In the genomic region with DNA sequence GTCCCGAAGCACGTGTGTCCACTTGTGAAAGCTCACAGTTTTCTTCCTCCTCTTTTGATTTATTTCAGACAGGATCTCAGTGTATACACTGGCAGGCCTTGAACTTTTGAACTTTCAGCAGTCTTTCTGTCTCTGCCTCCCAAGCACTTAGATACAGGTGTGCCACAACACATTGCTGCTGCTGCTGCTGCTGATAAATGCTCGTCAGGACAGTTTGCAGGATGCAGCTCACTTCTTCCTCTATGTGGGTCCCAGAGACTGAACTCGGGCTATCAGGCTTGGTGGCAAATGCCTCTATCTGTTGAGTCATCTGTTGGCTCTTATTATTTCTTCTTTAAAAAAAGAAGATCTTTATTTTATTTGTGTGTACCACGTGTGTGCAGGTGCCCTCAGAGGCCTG, we compare ENCODE assay signal across 11 mouse cellular contexts. TPM values are rescaled to one million over a fixed set of nuclear protein-coding genes. Genes with fewer than 3 reads are reported as not detected.
DNase-seq lines count a peak whose midpoint lies in the region; TF ChIP-seq lines count a peak whose summit lies in the region.
"Had no signal": no experiment of that assay in that cellular context is flagged by ENCODE, and none has a peak within 500 bp of the region (broad histone marks: within the 10 kb centered on the region; RNA-seq: fewer than 3 reads in every experiment).

No protein-coding gene starts in this region.

- no peak for TF ChIP-seq POLR2A in MEL (IDR thresholded peaks at IDR 0.05; ENCODE audit: control insufficient read depth in 1 of 2, insufficient read depth in 1 of 2, low read depth in 1 of 2, low read length in 2 of 2, poor library complexity in 1 of 2)

- H3K9me3 ChIP-seq in heart, embryonic 10.5 days: no peaks in the 10 kb centered on the region
- H3K9me3 ChIP-seq in MEL (replicated peaks; ENCODE audit: insufficient read depth, low read length): no peaks in the 10 kb centered on the region

- peak; percentile 12 to 23; a peak in 1 of 4 replicates for TF ChIP-seq EP300 in MEL (IDR thresholded peaks at IDR 0.05; ENCODE audit: low read depth in 1 of 2, low read length in 2 of 2)

- no peak for DNase-seq in heart, embryonic 10.5 days (ENCODE audit: low spot score)
- DNase-seq in heart, adult 11 months: no peak
- DNase-seq in MEL (ENCODE audit: low read depth, low spot score): peak; percentile 64
- no peak for DNase-seq in spleen, postnatal 10 days (ENCODE audit: low spot score in 2 of 2)
- DNase-seq: B cell, adult 2 months; cerebellum, adult 11 months; cerebellum, adult 11-12 months; cerebellum, adult 18-20 months; cerebellum, adult 2 months had no signal

- peaks cover 13% of the 10 kb centered on the region for H3K36me3 ChIP-seq in heart, embryonic 10.5 days
- peaks cover 0 to 11% of the 10 kb centered on the region in 2 experiments; a peak in 2 of 4 replicates for H3K36me3 ChIP-seq in MEL (ENCODE audit: control insufficient read depth in 1 of 2, insufficient read depth in 2 of 2, low read length in 2 of 2)

- 79% methylated on average over 5 of the region's 5 CpGs for WGBS in heart, embryonic 10.5 days

- H3K9ac ChIP-seq in MEL (ENCODE audit: control insufficient read depth, low read depth, low read length, poor library complexity, severe bottlenecking): no peak overlapping the region

- H3K79me2 ChIP-seq in MEL (ENCODE audit: control insufficient read depth, insufficient read depth, low read length, poor library complexity): no peaks in the 10 kb centered on the region

- 0 out of 2 replicates have a peak overlapping the region, but pooled peaks have one; percentile 8 for H3K27ac ChIP-seq in heart, embryonic 10.5 days
- peak overlapping the region; percentile 8; the same call in 1 of the 2 replicates for H3K27ac ChIP-seq in MEL (ENCODE audit: control insufficient read depth, low read depth, low read length)

- TF ChIP-seq RAD21 in MEL (IDR thresholded peaks at IDR 0.05; ENCODE audit: low read depth, low read length): no peak

- H3K4me3 ChIP-seq in heart, embryonic 10.5 days: no peak overlapping the region
- H3K4me3 ChIP-seq in MEL (ENCODE audit: control insufficient read depth in 1 of 2, insufficient read depth in 1 of 2, low read depth in 2 of 2, low read length in 2 of 2): no peak overlapping the region

- peaks cover 20% of the 10 kb centered on the region for H3K4me1 ChIP-seq in heart, embryonic 10.5 days
- peaks cover 0 to 15% of the 10 kb centered on the region in 2 experiments for H3K4me1 ChIP-seq in MEL (ENCODE audit: control insufficient read depth in 1 of 2, insufficient read depth in 2 of 2, low read length in 2 of 2)

- H3K27me3 ChIP-seq in heart, embryonic 10.5 days (ENCODE audit: insufficient read depth, poor library complexity, severe bottlenecking): no peaks in the 10 kb centered on the region
- no peaks in the 10 kb centered on the region for H3K27me3 ChIP-seq in MEL (ENCODE audit: control insufficient read depth in 1 of 2, insufficient read depth in 2 of 2, low read length in 2 of 2)
- H3K27me3 ChIP-seq: CH12.LX, Patski had no signal

- TF ChIP-seq CTCF in MEL (IDR thresholded peaks at IDR 0.05 in 2 of 3, conservative IDR thresholded peaks at IDR 0.05 in 1 of 3; ENCODE audit: control insufficient read depth in 1 of 3, insufficient read depth in 1 of 3, low read depth in 2 of 3, low read length in 3 of 3, poor library complexity in 1 of 3, severe bottlenecking in 1 of 3): no peak

TF ChIP-seq in MEL, 35 proteins besides CTCF, POLR2A, EP300 and RAD21:
- 0 out of 2 replicates have a peak, but pooled peaks have one; percentile 12 for TF ChIP-seq ETS1 (IDR thresholded peaks at IDR 0.05; ENCODE audit: low read depth, low read length)
- TF ChIP-seq MAX (IDR thresholded peaks at IDR 0.05; ENCODE audit: low read length): no peak
- peak; percentile 49; the same call in 1 of the 2 replicates for TF ChIP-seq GATA1 (IDR thresholded peaks at IDR 0.05; ENCODE audit: low read depth, low read length)
- TF ChIP-seq USF2 (IDR thresholded peaks at IDR 0.05; ENCODE audit: borderline replicate concordance in 1 of 2, insufficient read depth in 1 of 2, low read depth in 1 of 2, low read length in 2 of 2): no peak
- TF ChIP-seq MAFK (IDR thresholded peaks at IDR 0.05; ENCODE audit: borderline replicate concordance, low read depth, low read length): no peak
- TF ChIP-seq MEF2A (IDR thresholded peaks at IDR 0.05; ENCODE audit: extremely low read depth, insufficient replicate concordance, low read depth, low read length, poor library complexity, severe bottlenecking): no peak
- no peak for TF ChIP-seq KAT2A (conservative IDR thresholded peaks at IDR 0.05; ENCODE audit: low read depth, low read length)
- peak; percentile 72 for TF ChIP-seq TCF12 (IDR thresholded peaks at IDR 0.05; ENCODE audit: low read depth, low read length)
- peak; percentile 33; the same call in 1 of the 2 replicates for TF ChIP-seq USF1 (IDR thresholded peaks at IDR 0.05; ENCODE audit: low read depth, low read length)
- TF ChIP-seq BHLHE40 (IDR thresholded peaks at IDR 0.05; ENCODE audit: borderline replicate concordance, low read depth, low read length): no peak
- TF ChIP-seq RCOR1 (IDR thresholded peaks at IDR 0.05; ENCODE audit: low read depth, low read length): no peak

RNA-seq across cellular contexts. Expression of gene Lyrm9, which starts 13.8 kb away (rescaled TPM):
- 25.9 and 36.8 TPM in 2 replicates for polyA plus RNA-seq in heart, embryonic 10.5 days (2016; fragmentation: Nextera tagmentation; extraction: Ambion mirVana)
- total RNA-seq in MEL (2012; rRNA removed): 31.6 and 37.5 TPM in 2 replicates
- polyA plus RNA-seq in MEL (2012; ENCODE audit: insufficient read depth in 1 of 2, insufficient read length in 2 of 2, low read depth in 1 of 2, low replicate concordance in 2 of 2, missing spikeins in 1 of 2): 10 to 100 TPM in 1 of 2 experiments, not detected in 1; 48.6 TPM
